Mouse (Mus musculus): Measurements from ENCODE around the gene Sell.

GRCm38 (mm10) chr1:164114280-164114679 is 52.5 kb downstream of the Sell start:
- no peak for TF ChIP-seq POLR2A (IDR thresholded peaks at IDR 0.05; ENCODE audit: borderline replicate concordance, extremely low read depth, low read depth, low read length)
- TF ChIP-seq CTCF (IDR thresholded peaks at IDR 0.05; ENCODE audit: insufficient read depth, low read length) = no peak
